Mouse (Mus musculus) MEL (cell line): Measurements from ENCODE around the gene Pdzd3. TPM values are rescaled to one million over a fixed set of nuclear protein-coding genes. Genes with fewer than 3 reads are reported as not detected.

Experiments
- DNase-seq: peaks from one replicate; pipeline ENCODE4 v3.0.0; 2011; ENCODE audit warnings: low read depth, low spot score
- H3K27ac ChIP-seq: 2 replicates; pipeline ENCODE4 v1.5.1; 2012; ENCODE audit warnings: low read depth, mild to moderate bottlenecking, control low read depth, low read length, moderate library complexity; ENCODE audit not compliant: control insufficient read depth
- H3K27me3 ChIP-seq, 2 experiments: fragments of 150-350 bp in 1 of 2; sonication (generic) in 1 of 2; 2 replicates each; pipeline ENCODE4 v1.6.1; 2012; ENCODE audit warnings: low read length in 2 of 2, mild to moderate bottlenecking in 2 of 2, improper control_type of control experiment in 1 of 2, moderate library complexity in 1 of 2; ENCODE audit not compliant: insufficient read depth in 2 of 2, control insufficient read depth in 1 of 2
- H3K36me3 ChIP-seq, 2 experiments: 2 replicates each; pipeline ENCODE4 v1.6.1; 2012 to 2014; ENCODE audit warnings: low read length in 2 of 2, improper control_type of control experiment in 1 of 2, inconsistent platforms in 1 of 2, mild to moderate bottlenecking in 1 of 2; ENCODE audit not compliant: insufficient read depth in 2 of 2, control insufficient read depth in 1 of 2
- H3K4me1 ChIP-seq, 2 experiments: fragments of 150-350 bp in 1 of 2; sonication (generic) in 1 of 2; 2 replicates each; pipeline ENCODE4 v1.6.1; 2012; ENCODE audit warnings: low read length in 2 of 2, improper control_type of control experiment in 1 of 2, mild to moderate bottlenecking in 1 of 2; ENCODE audit not compliant: insufficient read depth in 2 of 2, control insufficient read depth in 1 of 2
- H3K4me3 ChIP-seq, 2 experiments: fragments of 150-350 bp in 1 of 2; sonication (generic) in 1 of 2; 2 replicates each; pipeline ENCODE4 v1.5.1; 2012; ENCODE audit warnings: low read depth in 2 of 2, low read length in 2 of 2, mild to moderate bottlenecking in 2 of 2, moderate library complexity in 2 of 2, control low read depth in 1 of 2, improper control_type of control experiment in 1 of 2; ENCODE audit not compliant: control insufficient read depth in 1 of 2, insufficient read depth in 1 of 2
- H3K79me2 ChIP-seq: 2 replicates; pipeline ENCODE4 v1.6.1; 2012; ENCODE audit warnings: mild to moderate bottlenecking, low read length, moderate library complexity; ENCODE audit not compliant: control insufficient read depth, poor library complexity, insufficient read depth
- H3K9ac ChIP-seq: 2 replicates; pipeline ENCODE4 v1.6.1; 2012; ENCODE audit warnings: low read depth, mild to moderate bottlenecking, control low read depth, low read length, moderate library complexity; ENCODE audit not compliant: control insufficient read depth, poor library complexity, severe bottlenecking
- H3K9me3 ChIP-seq: fragments of 150-350 bp; sonication (generic); replicated peaks from 2 replicates; pipeline ENCODE4 v1.6.1; 2012; ENCODE audit warnings: mild to moderate bottlenecking, low read length, improper control_type of control experiment, moderate library complexity; ENCODE audit not compliant: insufficient read depth
- BHLHE40 ChIP-seq: IDR thresholded peaks from 2 replicates; pipeline ENCODE4 v1.6.1; 2012; ENCODE audit warnings: low read depth, mild to moderate bottlenecking, inconsistent platforms, low read length, improper control_type of control experiment, borderline replicate concordance
- CHD1 ChIP-seq: IDR thresholded peaks from 2 replicates; pipeline ENCODE4 v1.6.1; 2012; ENCODE audit warnings: low read depth, mild to moderate bottlenecking, inconsistent platforms, low read length, improper control_type of control experiment
- CHD2 ChIP-seq: IDR thresholded peaks from 2 replicates; pipeline ENCODE4 v1.6.1; 2011; ENCODE audit warnings: low read length, improper control_type of control experiment
- CTCF ChIP-seq, 3 experiments: IDR thresholded peaks in 2 of 3; conservative IDR thresholded peaks in 1 of 3; 2 replicates each; pipeline ENCODE4 v1.5.1; 2011 to 2012; ENCODE audit warnings: low read length in 3 of 3, low read depth in 2 of 3, mild to moderate bottlenecking in 2 of 3, improper control_type of control experiment in 1 of 3, inconsistent platforms in 1 of 3, mixed read lengths in 1 of 3, moderate library complexity in 1 of 3; ENCODE audit not compliant: control insufficient read depth in 1 of 3, insufficient read depth in 1 of 3, poor library complexity in 1 of 3, severe bottlenecking in 1 of 3
- E2F4 ChIP-seq: IDR thresholded peaks from 2 replicates; pipeline ENCODE4 v1.6.1; 2011; ENCODE audit warnings: low read depth, low read length, improper control_type of control experiment, borderline replicate concordance
- ELF1 ChIP-seq: IDR thresholded peaks from 2 replicates; pipeline ENCODE4 v1.6.1; 2014; ENCODE audit warnings: low read depth, mild to moderate bottlenecking, inconsistent platforms, low read length, improper control_type of control experiment, moderate library complexity
- EP300 ChIP-seq, 2 experiments: IDR thresholded peaks; 2 replicates each; pipeline ENCODE4 v1.6.1; 2011; ENCODE audit warnings: improper control_type of control experiment in 2 of 2, low read length in 2 of 2, low read depth in 1 of 2, mild to moderate bottlenecking in 1 of 2
- GABPA ChIP-seq: IDR thresholded peaks from 2 replicates; pipeline ENCODE4 v1.6.1; 2012; ENCODE audit warnings: low read depth, mild to moderate bottlenecking, inconsistent platforms, low read length, improper control_type of control experiment, moderate library complexity
- GATA1 ChIP-seq: IDR thresholded peaks from 2 replicates; pipeline ENCODE4 v1.6.1; 2011; ENCODE audit warnings: low read depth, low read length, improper control_type of control experiment
- MAFK ChIP-seq: IDR thresholded peaks from 2 replicates; pipeline ENCODE4 v1.6.1; 2011; ENCODE audit warnings: low read depth, mild to moderate bottlenecking, low read length, improper control_type of control experiment, borderline replicate concordance
- MAX ChIP-seq: IDR thresholded peaks from 2 replicates; pipeline ENCODE4 v1.6.1; 2011; ENCODE audit warnings: low read length, improper control_type of control experiment
- MAZ ChIP-seq: IDR thresholded peaks from 2 replicates; pipeline ENCODE4 v1.6.1; 2012; ENCODE audit warnings: low read depth, mild to moderate bottlenecking, inconsistent platforms, low read length, improper control_type of control experiment
- MYB ChIP-seq: IDR thresholded peaks from 2 replicates; pipeline ENCODE4 v1.6.1; 2011; ENCODE audit warnings: mild to moderate bottlenecking, low read depth, low read length, improper control_type of control experiment
- MYC ChIP-seq: IDR thresholded peaks from 2 replicates; pipeline ENCODE4 v1.6.1; 2011; ENCODE audit warnings: low read depth, mild to moderate bottlenecking, low read length, improper control_type of control experiment, moderate library complexity
- NELFE ChIP-seq: IDR thresholded peaks from 2 replicates; pipeline ENCODE4 v1.6.1; 2011; ENCODE audit warnings: low read depth, low read length, improper control_type of control experiment
- NRF1 ChIP-seq: IDR thresholded peaks from 2 replicates; pipeline ENCODE4 v1.6.1; 2014; ENCODE audit warnings: low read depth, mild to moderate bottlenecking, inconsistent platforms, low read length, improper control_type of control experiment, moderate library complexity; ENCODE audit not compliant: poor library complexity, insufficient read depth, severe bottlenecking
- POLR2A ChIP-seq, 2 experiments: IDR thresholded peaks; 2 replicates each; pipeline ENCODE4 v1.6.1; 2011 to 2012; ENCODE audit warnings: low read length in 2 of 2, mild to moderate bottlenecking in 2 of 2, control low read depth in 1 of 2, improper control_type of control experiment in 1 of 2, low read depth in 1 of 2, moderate library complexity in 1 of 2; ENCODE audit not compliant: control insufficient read depth in 1 of 2, insufficient read depth in 1 of 2, poor library complexity in 1 of 2
- POLR2AphosphoS2 ChIP-seq: IDR thresholded peaks from 2 replicates; pipeline ENCODE4 v1.6.1; 2011; ENCODE audit warnings: low read length, improper control_type of control experiment
- POLR2AphosphoS5 ChIP-seq: IDR thresholded peaks from 2 replicates; pipeline ENCODE4 v1.6.1; 2012; ENCODE audit warnings: low read depth, borderline replicate concordance, mild to moderate bottlenecking, inconsistent platforms, low read length, moderate library complexity, mixed read lengths
- RAD21 ChIP-seq: IDR thresholded peaks from 2 replicates; pipeline ENCODE4 v1.6.1; 2011; ENCODE audit warnings: mild to moderate bottlenecking, low read depth, low read length, improper control_type of control experiment
- RCOR1 ChIP-seq: IDR thresholded peaks from 2 replicates; pipeline ENCODE4 v1.6.1; 2012; ENCODE audit warnings: low read depth, mild to moderate bottlenecking, inconsistent platforms, low read length, improper control_type of control experiment
- SIN3A ChIP-seq: IDR thresholded peaks from 2 replicates; pipeline ENCODE4 v1.6.1; 2012; ENCODE audit warnings: low read length, improper control_type of control experiment, inconsistent platforms
- TAL1 ChIP-seq: IDR thresholded peaks from 2 replicates; pipeline ENCODE4 v1.6.1; 2012; ENCODE audit warnings: mild to moderate bottlenecking, inconsistent platforms, low read length, moderate library complexity, mixed read lengths
- TBP ChIP-seq: IDR thresholded peaks from 2 replicates; pipeline ENCODE4 v1.8.0; 2011; ENCODE audit warnings: low read depth, low read length, improper control_type of control experiment
- TCF12 ChIP-seq: IDR thresholded peaks from 2 replicates; pipeline ENCODE4 v1.6.1; 2014; ENCODE audit warnings: low read depth, mild to moderate bottlenecking, inconsistent platforms, low read length, improper control_type of control experiment, moderate library complexity
- UBTF ChIP-seq: IDR thresholded peaks from 2 replicates; pipeline ENCODE4 v1.6.1; 2012; ENCODE audit warnings: low read depth, mild to moderate bottlenecking, inconsistent platforms, low read length, improper control_type of control experiment, moderate library complexity, borderline replicate concordance; ENCODE audit not compliant: insufficient read depth
- USF1 ChIP-seq: IDR thresholded peaks from 2 replicates; pipeline ENCODE4 v1.6.1; 2014; ENCODE audit warnings: low read depth, mild to moderate bottlenecking, inconsistent platforms, low read length, improper control_type of control experiment, moderate library complexity
- ZC3H11A ChIP-seq: IDR thresholded peaks from 2 replicates; pipeline ENCODE4 v1.6.1; 2012; ENCODE audit warnings: low read depth, mild to moderate bottlenecking, inconsistent platforms, low read length, improper control_type of control experiment
- ZKSCAN1 ChIP-seq: IDR thresholded peaks from 2 replicates; pipeline ENCODE4 v1.6.1; 2012; ENCODE audit warnings: low read depth, mild to moderate bottlenecking, inconsistent platforms, low read length, improper control_type of control experiment, moderate library complexity
- ZMIZ1 ChIP-seq: IDR thresholded peaks from 2 replicates; pipeline ENCODE4 v1.6.1; 2012; ENCODE audit warnings: low read depth, mild to moderate bottlenecking, inconsistent platforms, low read length, improper control_type of control experiment, moderate library complexity
- polyA plus RNA-seq, 2 experiments: library from polyadenylated mRNA; stranded (reverse) in 1 of 2; unstranded in 1 of 2; fragments of >175 nt in 1 of 2; fragments of >200 nt in 1 of 2; gene quantifications; 2 replicates each; pipeline versions ENCODE4 v1.2.1 to v1.2.4; 2012; ENCODE audit warnings: low replicate concordance in 2 of 2, low read depth in 1 of 2; ENCODE audit not compliant: insufficient read length in 2 of 2, insufficient read depth in 1 of 2, missing spikeins in 1 of 2
- total RNA-seq: library from RNA; depleted of rRNA; stranded (reverse); fragments of 300-350 nt; gene quantifications from 2 replicates; pipeline ENCODE4 v1.2.3, GENCODE M21; 2012

Gene Pdzd3
- total and polyA plus RNA-seq, 3 experiments = 0.06 TPM; not detected in 2

DNA sequence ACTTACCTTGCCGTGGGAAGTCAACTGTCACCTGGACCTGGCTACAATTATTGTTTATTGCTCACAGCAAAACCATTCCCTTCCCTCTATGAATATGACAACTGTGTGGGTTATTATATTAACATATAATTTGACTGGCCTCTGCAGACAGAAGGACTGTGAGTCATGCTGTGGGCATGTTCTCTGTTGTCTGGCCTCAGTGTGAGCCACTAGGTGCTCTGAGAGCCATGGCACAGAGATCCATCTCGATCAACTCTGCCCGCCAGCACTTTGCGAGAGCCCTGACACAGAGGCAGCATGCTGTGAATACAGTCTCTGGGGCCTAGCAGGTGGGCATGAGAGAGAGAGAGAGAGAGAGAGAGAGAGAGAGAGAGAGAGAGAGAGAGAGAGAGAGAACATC lies 18.7 kb upstream of the Pdzd3 start:
- Histone ChIP-seq H3K9ac (no peak overlapping the region), H3K4me1 (peaks cover 0 to 8% of the 10 kb centered on the region in 2 experiments; a peak in 1 of 4 replicates), H3K9me3 (no peaks in the 10 kb centered on the region), H3K27me3 (no peaks in the 10 kb centered on the region), H3K36me3 (peaks cover 0 to 6% of the 10 kb centered on the region in 2 experiments; a peak in 1 of 4 replicates), H3K4me3 (no peak overlapping the region), H3K27ac (no peak overlapping the region), H3K79me2 (no peaks in the 10 kb centered on the region; the same call in 1 of the 2 replicates)
- TF ChIP-seq MAFK (no peak), BHLHE40 (no peak), EP300 (IDR thresholded peaks at IDR 0.05; ENCODE audit: low read depth in 1 of 2, low read length in 2 of 2) (no peak), RCOR1 (no peak), E2F4 (no peak), CHD2 (no peak), MYC (no peak), UBTF (no peak), CHD1 (no peak), ZMIZ1 (no peak), TAL1 (no peak), NELFE (no peak), MAX (no peak), TCF12 (no peak), SIN3A (no peak), NRF1 (no peak), MYB (no peak)
- DNase-seq = no peak

DNA sequence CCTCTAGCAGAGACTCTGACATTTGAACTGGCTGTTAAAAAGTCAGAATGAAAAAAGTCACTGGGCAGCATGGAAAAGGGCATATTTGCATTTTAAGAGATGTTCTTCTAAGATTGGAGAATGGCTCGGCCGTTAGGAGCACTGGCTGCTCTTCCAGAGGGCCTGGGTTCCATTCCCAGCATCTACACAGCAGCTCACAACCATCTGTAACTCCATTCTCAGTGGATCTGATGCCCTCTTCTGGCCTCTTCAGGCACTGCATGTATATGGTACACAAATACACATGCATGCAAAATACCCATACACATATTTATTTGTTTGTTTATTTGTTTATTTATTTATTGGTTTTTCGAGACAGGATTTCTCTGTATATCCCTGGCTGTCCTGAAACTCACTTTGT lies 17.8 kb upstream of the Pdzd3 start:
- Histone ChIP-seq H3K79me2 (no peaks in the 10 kb centered on the region; the same call in 1 of the 2 replicates), H3K36me3 (peaks cover 0 to 6% of the 10 kb centered on the region in 2 experiments; a peak in 1 of 4 replicates), H3K27ac (peak overlapping the region; percentile 75), H3K27me3 (no peaks in the 10 kb centered on the region), H3K4me3 (no peak overlapping the region), H3K9ac (no peak overlapping the region), H3K9me3 (no peaks in the 10 kb centered on the region), H3K4me1 (peaks cover 0 to 8% of the 10 kb centered on the region in 2 experiments; a peak in 1 of 4 replicates)
- DNase-seq = peak; percentile 82
- TF ChIP-seq POLR2A (IDR thresholded peaks at IDR 0.05; ENCODE audit: control insufficient read depth in 1 of 2, insufficient read depth in 1 of 2, low read depth in 1 of 2, low read length in 2 of 2, poor library complexity in 1 of 2) (no peak), EP300 (IDR thresholded peaks at IDR 0.05; ENCODE audit: low read depth in 1 of 2, low read length in 2 of 2) (no peak), ELF1 (no peak), CHD2 (no peak), GATA1 (no peak), POLR2AphosphoS2 (no peak), USF1 (no peak), SIN3A (0 out of 2 replicates have a peak, but pooled peaks have one; percentile 14), TCF12 (no peak), ZKSCAN1 (no peak), MAFK (no peak), MAX (no peak), NRF1 (no peak), ZMIZ1 (no peak), RAD21 (peak; percentile 78), POLR2AphosphoS5 (no peak), MAZ (no peak), NELFE (no peak), E2F4 (no peak), GABPA (no peak), RCOR1 (no peak), CHD1 (no peak), TBP (0 out of 2 replicates have a peak, but pooled peaks have one; percentile 25), TAL1 (no peak), CTCF (IDR thresholded peaks at IDR 0.05 in 2 of 3, conservative IDR thresholded peaks at IDR 0.05 in 1 of 3; ENCODE audit: control insufficient read depth in 1 of 3, insufficient read depth in 1 of 3, low read depth in 2 of 3, low read length in 3 of 3, poor library complexity in 1 of 3, severe bottlenecking in 1 of 3) (peak; percentile 60 to 77 (median 68)), ZC3H11A (peak; percentile 79)
